Mouse (Mus musculus) liver, embryonic 14.5 days (tissue): Measurements from ENCODE around the gene Ppt2. TPM values are rescaled to one million over a fixed set of nuclear protein-coding genes. Genes with fewer than 3 reads are reported as not detected.

Source experiments
- ATAC-seq: fragments of 200-750 bp; cut with Nextera tagmentation; 2 replicates; pipeline ENCODE4 v1.8.0; 2017; ENCODE audit warnings: moderate number of reproducible peaks, mild to moderate bottlenecking, moderate library complexity; ENCODE audit not compliant: insufficient read depth
- DNase-seq, 3 experiments: peaks; one replicate each; pipeline ENCODE4 v3.0.0-alpha.2; 2012 to 2013; ENCODE audit warnings: low read depth in 3 of 3, low spot score in 3 of 3
- H3K27ac ChIP-seq: fragments of 300-500 bp; sonication (generic); 2 replicates; pipeline ENCODE4 v1.5.1; 2014; ENCODE audit warnings: moderate library complexity, mild to moderate bottlenecking, control low read depth, inconsistent platforms
- H3K27me3 ChIP-seq: fragments of 300-500 bp; sonication (generic); 2 replicates; pipeline ENCODE4 v1.6.1; 2014; ENCODE audit warnings: mild to moderate bottlenecking, low read length, moderate library complexity; ENCODE audit not compliant: control insufficient read depth, insufficient read depth
- H3K36me3 ChIP-seq: fragments of 300-500 bp; sonication (generic); replicated peaks from 2 replicates; pipeline ENCODE4 v1.6.1; 2014; ENCODE audit warnings: low read depth; ENCODE audit not compliant: control insufficient read depth, insufficient read depth
- H3K4me1 ChIP-seq, 2 experiments: fragments of 200-500 bp in 1 of 2; fragments of 300-500 bp in 1 of 2; sonication (generic) in 1 of 2; replicated peaks; 2 replicates each; pipeline ENCODE4 v1.6.1; 2012 to 2014; ENCODE audit warnings: antibody characterized with exemption in 1 of 2, inconsistent platforms in 1 of 2, low read length in 1 of 2; ENCODE audit not compliant: control insufficient read depth in 2 of 2, insufficient read depth in 2 of 2
- H3K4me2 ChIP-seq: fragments of 300-500 bp; sonication (generic); 2 replicates; pipeline ENCODE4 v1.6.1; 2014; ENCODE audit warnings: low read depth, mild to moderate bottlenecking, control low read depth, moderate library complexity
- H3K4me3 ChIP-seq, 2 experiments: fragments of 200-500 bp in 1 of 2; fragments of 300-500 bp in 1 of 2; sonication (generic) in 1 of 2; 2 replicates each; pipeline ENCODE4 v1.5.1; 2012 to 2014; ENCODE audit warnings: low read depth in 2 of 2, low read length in 2 of 2, mild to moderate bottlenecking in 2 of 2, control low read depth in 1 of 2, inconsistent platforms in 1 of 2, moderate library complexity in 1 of 2; ENCODE audit not compliant: insufficient read depth in 1 of 2
- H3K9ac ChIP-seq: fragments of 300-500 bp; sonication (generic); replicated peaks from 2 replicates; pipeline ENCODE4 v1.6.1; 2014; ENCODE audit warnings: mild to moderate bottlenecking, control low read depth, moderate library complexity
- H3K9me3 ChIP-seq: fragments of 300-500 bp; sonication (generic); 2 replicates; pipeline ENCODE4 v1.6.1; 2016; ENCODE audit warnings: low read length, mixed read lengths; ENCODE audit not compliant: control insufficient read depth
- CTCF ChIP-seq: IDR thresholded peaks from 2 replicates; pipeline ENCODE4 v1.5.1; 2016; ENCODE audit warnings: antibody characterized with exemption, low read depth, control low read depth
- EP300 ChIP-seq: IDR thresholded peaks from 2 replicates; pipeline ENCODE4 v1.6.1; 2016; ENCODE audit warnings: antibody characterized with exemption, low read depth
- WGBS: fragments of 180-500 bp; shearing (Covaris S2); extraction: QIAGEN DNeasy Blood & Tissue Kit; methylation state at CpG from one replicate; pipeline ENCODE4 v1.1.7; 2014; ENCODE audit not compliant: insufficient replicate concordance; 5-methylcytosine and 5-hydroxymethylcytosine counted together
- polyA plus RNA-seq, 2 experiments: library from polyadenylated mRNA; depleted of rRNA in 1 of 2; stranded (reverse) in 1 of 2; unstranded in 1 of 2; fragments of >200 nt; fragmentation: Nextera tagmentation in 1 of 2; extraction: Ambion mirVana in 1 of 2; gene quantifications; 2 replicates each; pipeline versions ENCODE4 v1.2.1 to v1.2.3; 2012 to 2014

Gene Ppt2
- polyA plus RNA-seq, 2 experiments = 10.4 to 10.5 TPM

- no peaks in the 10 kb centered on the region; the same call in 1 of the 2 replicates for H3K36me3 ChIP-seq
- H3K27me3 ChIP-seq = no peaks in the 10 kb centered on the region
- H3K9ac ChIP-seq = no peak overlapping the region
- peaks cover 4% of the 10 kb centered on the region in 2 experiments; a peak in 3 of 4 replicates for H3K4me1 ChIP-seq
- no peak overlapping the region for H3K27ac ChIP-seq
- H3K9me3 ChIP-seq = no peaks in the 10 kb centered on the region
- H3K4me2 ChIP-seq = no peak overlapping the region
- no peak overlapping the region for H3K4me3 ChIP-seq
- ATAC-seq = no peak
- WGBS = 78% methylated on average over 8 of the region's 8 CpGs
- no peak for DNase-seq
- TF ChIP-seq EP300 = no peak
- TF ChIP-seq CTCF = no peak
Observed at GRCm38 (mm10) chr17:34621006-34621405, 7.3 kb downstream of the Ppt2 start.

DNA sequence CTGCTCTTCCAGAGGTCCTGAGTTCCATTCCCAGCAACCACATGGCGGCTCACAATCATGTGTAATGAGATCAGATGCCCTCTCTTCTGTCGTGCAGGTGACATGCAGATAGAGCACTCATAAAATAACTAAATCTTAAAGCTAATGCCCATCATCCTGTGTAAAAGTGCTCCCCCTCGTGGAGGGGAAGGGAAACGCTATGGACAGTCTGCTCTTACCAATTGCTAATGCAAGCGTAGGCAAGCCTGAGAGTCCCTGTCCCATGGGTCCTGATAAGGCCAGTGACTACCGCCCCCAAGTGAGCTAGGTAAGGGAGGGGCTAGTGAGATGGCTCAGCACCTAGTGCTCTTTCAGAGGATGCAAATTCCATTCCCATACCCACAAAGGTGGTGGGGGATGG is 9.3 kb downstream of the Ppt2 start:
- Histone ChIP-seq H3K4me3 (no peak overlapping the region), H3K9me3 (no peaks in the 10 kb centered on the region), H3K9ac (no peak overlapping the region), H3K4me1 (peaks cover 4% of the 10 kb centered on the region in 2 experiments; a peak in 2 of 4 replicates), H3K27me3 (no peaks in the 10 kb centered on the region), H3K36me3 (no peaks in the 10 kb centered on the region; the same call in 1 of the 2 replicates), H3K4me2 (no peak overlapping the region), H3K27ac (no peak overlapping the region)
- WGBS = 4% methylated on average over 6 of the region's 6 CpGs
- DNase-seq = peak; percentile 59 to 69 (median 68)
- TF ChIP-seq EP300 (no peak; the same call in 1 of the 2 replicates), CTCF (peak; percentile 96)
- peak; percentile 50 for ATAC-seq

DNA sequence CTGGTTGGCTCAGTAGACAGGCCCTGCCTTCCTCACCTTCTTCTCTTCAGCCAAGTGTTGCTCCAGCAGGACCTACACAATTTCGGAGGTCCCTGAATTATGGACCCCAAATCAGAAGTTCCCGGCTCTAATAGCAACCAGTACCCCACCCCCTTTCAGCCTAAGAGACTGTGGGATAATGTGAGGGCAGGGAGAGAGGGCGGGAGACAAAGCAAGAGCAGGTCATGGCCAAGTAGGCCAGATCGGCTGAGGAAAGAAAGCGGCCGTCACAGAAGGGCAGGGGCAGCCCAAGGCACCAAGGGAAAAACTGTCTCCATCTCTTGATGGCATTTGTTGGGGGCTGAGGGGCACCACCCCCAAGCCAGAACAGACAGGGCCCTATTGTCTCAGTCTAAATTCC is 12.4 kb downstream of the Ppt2 start, which contains the start of gene Egfl8:
Gene Egfl8, minus strand, starts transcription at position 101 of the 400 bp plus-strand sequence.
- 72% methylated on average over 6 of the region's 6 CpGs for whole genome bisulfite sequencing
- no peaks in the 10 kb centered on the region; a peak in 1 of 4 replicates for H3K4me1 ChIP-seq
- no peak within 1 kb of the TSS for H3K4me2 ChIP-seq
- H3K4me3 ChIP-seq = no peak within 1 kb of the TSS
- TF ChIP-seq EP300 = no peak
- TF ChIP-seq CTCF = no peak
- H3K36me3 ChIP-seq = peaks cover 3% of the 10 kb centered on the region; the same call in 1 of the 2 replicates
- H3K9me3 ChIP-seq = no peaks in the 10 kb centered on the region
- H3K27ac ChIP-seq = no peak within 1 kb of the TSS
- no peaks in the 10 kb centered on the region for H3K27me3 ChIP-seq
- no peak for ATAC-seq
- no peak within 1 kb of the TSS for H3K9ac ChIP-seq
- DNase-seq = no peak

GRCm38 (mm10) chr17:34613830-34614229 is 14.5 kb downstream of the Ppt2 start:
- Histone ChIP-seq H3K36me3 (peaks cover 3% of the 10 kb centered on the region; the same call in 1 of the 2 replicates), H3K9ac (no peak overlapping the region; the same call in 1 of the 2 replicates), H3K4me1 (no peaks in the 10 kb centered on the region; a peak in 1 of 4 replicates), H3K4me3 (no peak overlapping the region), H3K9me3 (no peaks in the 10 kb centered on the region), H3K4me2 (no peak overlapping the region), H3K27me3 (no peaks in the 10 kb centered on the region), H3K27ac (peak overlapping the region; percentile 8; the same call in 1 of the 2 replicates)
- ATAC-seq (no peak), DNase-seq (no peak)
- TF ChIP-seq CTCF (no peak), EP300 (no peak)
- WGBS = 80% methylated on average over 10 of the region's 10 CpGs

- ATAC-seq (peak; percentile 73), DNase-seq (no peak)
- Histone ChIP-seq H3K4me3 (no peak overlapping the region), H3K4me2 (no peak overlapping the region), H3K27me3 (no peaks in the 10 kb centered on the region), H3K4me1 (no peaks in the 10 kb centered on the region; a peak in 1 of 4 replicates), H3K9ac (no peak overlapping the region; the same call in 1 of the 2 replicates), H3K27ac (peak overlapping the region; percentile 8), H3K36me3 (peaks cover 3% of the 10 kb centered on the region; the same call in 1 of the 2 replicates), H3K9me3 (no peaks in the 10 kb centered on the region)
- 31% methylated on average over 11 of the region's 11 CpGs for WGBS
- TF ChIP-seq EP300 = peak; percentile 84
- TF ChIP-seq CTCF = no peak
Observed at GRCm38 (mm10) chr17:34613054-34613645, 15.2 kb downstream of the Ppt2 start.
